Mouse (Mus musculus): ENCODE results near the gene Gm49711. TPM values are rescaled to one million over a fixed set of nuclear protein-coding genes. Genes with fewer than 3 reads are reported as not detected.
"Not testable (repeated sequence)": the region's sequence is repeated elsewhere in the genome, so short reads cannot be mapped to it uniquely, and the experiment has no call there.

The Gm49711 gene
- polyA plus RNA-seq, 1 experiment = 0.55 TPM

DNA sequence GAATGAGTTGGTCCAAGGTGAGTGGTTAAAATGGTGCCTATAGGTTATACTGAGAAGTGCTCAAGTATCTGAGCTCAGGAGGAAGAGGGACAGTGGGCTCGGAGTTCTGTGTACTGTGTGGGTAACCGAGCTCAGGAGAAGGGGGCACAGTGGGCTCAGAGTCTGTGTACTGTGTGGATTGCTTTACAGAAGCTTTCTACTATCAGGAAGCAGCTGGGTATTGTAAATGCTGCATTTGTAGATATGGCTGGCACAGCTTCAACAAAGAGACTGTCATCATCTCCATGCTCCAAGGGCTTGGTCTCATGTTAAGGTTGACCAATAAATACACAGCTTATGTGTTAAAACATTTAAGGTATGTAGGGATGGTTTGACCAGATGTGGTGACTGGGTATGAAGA lies 6.7 kb downstream of the Gm49711 start:
- DNase-seq (ENCODE audit: low read depth) = no peak
- no peak for TF ChIP-seq POLR2A (IDR thresholded peaks at IDR 0.05; ENCODE audit: borderline replicate concordance, extremely low read depth, insufficient read depth, insufficient read length, poor library complexity, severe bottlenecking)
- no peak for TF ChIP-seq CTCF (IDR thresholded peaks at IDR 0.05; ENCODE audit: borderline replicate concordance, extremely low read depth, insufficient read depth, insufficient read length)

DNA sequence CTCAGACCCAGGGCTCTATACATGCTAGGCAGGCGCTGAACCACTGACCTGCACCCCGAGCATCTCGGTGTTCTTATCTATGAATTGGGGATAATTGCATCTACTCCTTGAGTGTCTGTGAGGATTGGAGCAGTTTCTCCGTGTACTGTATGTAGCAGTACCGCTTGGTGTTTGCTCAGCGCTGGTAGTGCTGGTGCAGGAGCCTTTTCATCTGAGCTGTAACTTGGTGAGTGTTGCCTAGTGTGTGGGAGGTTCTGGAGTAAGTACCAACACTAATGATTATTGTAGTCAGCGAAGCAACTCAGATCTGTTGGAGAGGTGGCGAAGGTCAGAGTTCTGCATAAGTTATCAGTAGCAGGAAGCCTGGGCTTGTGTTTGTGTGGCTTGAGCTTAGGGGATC lies 12.2 kb downstream of the Gm49711 start:
- TF ChIP-seq POLR2A (IDR thresholded peaks at IDR 0.05; ENCODE audit: borderline replicate concordance, extremely low read depth, insufficient read depth, insufficient read length, poor library complexity, severe bottlenecking) (no peak), CTCF (IDR thresholded peaks at IDR 0.05; ENCODE audit: borderline replicate concordance, extremely low read depth, insufficient read depth, insufficient read length) (no peak)
- DNase-seq (ENCODE audit: low read depth) = no peak

DNA sequence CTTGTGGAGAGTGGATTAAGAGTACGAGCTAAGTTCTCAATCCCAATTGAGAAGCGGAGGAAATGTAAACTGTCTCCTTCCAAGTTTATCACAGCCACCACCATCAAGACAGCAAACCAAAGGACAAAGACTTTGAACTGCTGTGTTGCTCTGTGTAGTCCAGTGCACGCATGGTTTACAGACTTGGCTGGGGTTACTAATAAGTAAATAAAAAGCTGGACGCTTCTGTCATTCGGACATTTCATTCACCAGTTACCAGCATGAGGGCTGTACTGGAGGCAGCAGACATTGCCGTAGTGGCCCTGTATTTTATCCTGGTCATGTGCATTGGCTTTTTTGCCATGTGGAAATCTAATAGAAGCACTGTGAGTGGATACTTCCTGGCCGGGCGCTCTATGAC lies 18.7 kb downstream of the Gm49711 start:
- DNase-seq (ENCODE audit: low read depth) = no peak
- TF ChIP-seq CTCF (IDR thresholded peaks at IDR 0.05; ENCODE audit: borderline replicate concordance, extremely low read depth, insufficient read depth, insufficient read length) (no peak), POLR2A (IDR thresholded peaks at IDR 0.05; ENCODE audit: borderline replicate concordance, extremely low read depth, insufficient read depth, insufficient read length, poor library complexity, severe bottlenecking) (no peak)

DNA sequence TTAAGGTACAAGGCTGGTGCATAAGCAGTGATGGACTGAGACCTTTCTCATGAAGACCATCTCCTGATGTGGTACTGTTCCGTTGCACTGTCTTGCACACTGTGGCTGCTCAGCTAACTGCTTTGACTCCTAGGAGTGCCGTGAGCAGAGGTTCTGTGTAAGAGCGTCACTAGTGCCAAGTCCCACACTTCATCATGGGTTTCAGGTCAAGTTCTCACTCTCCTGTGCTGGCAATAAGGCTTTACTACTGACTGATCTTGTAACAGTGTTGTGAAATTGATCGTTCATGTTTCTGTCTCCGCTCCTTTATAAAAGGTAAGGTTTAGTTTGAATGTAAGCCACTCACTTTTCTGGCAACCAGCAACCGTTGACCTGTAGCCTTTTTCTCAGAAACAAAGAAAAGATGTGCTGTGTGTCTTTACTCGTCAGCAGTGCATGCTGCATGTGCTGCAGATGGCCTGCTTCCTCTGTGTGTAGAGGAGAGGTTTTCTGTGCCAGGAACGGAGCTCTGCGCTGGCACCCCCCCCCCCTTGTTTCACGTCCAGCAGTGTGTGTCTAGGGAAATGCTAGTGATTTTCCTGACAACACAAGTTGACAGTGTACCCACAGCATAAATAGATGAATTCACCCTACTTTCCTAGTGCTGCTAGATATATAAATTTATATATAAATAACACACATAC lies 25.8 kb downstream of the Gm49711 start:
- TF ChIP-seq CTCF (IDR thresholded peaks at IDR 0.05; ENCODE audit: borderline replicate concordance, extremely low read depth, insufficient read depth, insufficient read length) = no peak
- no peak for TF ChIP-seq POLR2A (IDR thresholded peaks at IDR 0.05; ENCODE audit: borderline replicate concordance, extremely low read depth, insufficient read depth, insufficient read length, poor library complexity, severe bottlenecking)
- DNase-seq (ENCODE audit: low read depth) = peak; percentile 45

DNA sequence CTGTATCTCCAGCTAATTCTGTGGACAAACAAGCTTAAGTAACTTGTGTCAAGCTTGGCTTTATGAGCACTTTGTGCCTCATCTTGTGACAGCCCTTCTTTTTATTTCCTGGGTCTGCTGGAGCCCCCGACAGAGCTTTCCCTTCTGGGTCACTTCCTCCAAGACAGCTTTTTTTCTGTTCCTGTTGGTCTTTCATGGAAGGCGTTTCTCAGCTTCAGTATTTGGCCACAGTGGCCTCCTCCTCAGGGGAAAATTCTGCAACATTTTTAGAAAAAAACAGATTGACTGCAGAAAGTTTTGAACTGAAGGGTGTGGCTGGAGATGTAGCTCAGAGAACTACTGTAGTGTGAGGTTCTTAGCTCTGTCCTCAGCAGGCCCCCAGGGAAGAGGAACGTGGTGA lies 31.1 kb downstream of the Gm49711 start:
- no peak for DNase-seq (ENCODE audit: low read depth)
- TF ChIP-seq CTCF (IDR thresholded peaks at IDR 0.05; ENCODE audit: borderline replicate concordance, extremely low read depth, insufficient read depth, insufficient read length) (no peak), POLR2A (IDR thresholded peaks at IDR 0.05; ENCODE audit: borderline replicate concordance, extremely low read depth, insufficient read depth, insufficient read length, poor library complexity, severe bottlenecking) (no peak)

DNA sequence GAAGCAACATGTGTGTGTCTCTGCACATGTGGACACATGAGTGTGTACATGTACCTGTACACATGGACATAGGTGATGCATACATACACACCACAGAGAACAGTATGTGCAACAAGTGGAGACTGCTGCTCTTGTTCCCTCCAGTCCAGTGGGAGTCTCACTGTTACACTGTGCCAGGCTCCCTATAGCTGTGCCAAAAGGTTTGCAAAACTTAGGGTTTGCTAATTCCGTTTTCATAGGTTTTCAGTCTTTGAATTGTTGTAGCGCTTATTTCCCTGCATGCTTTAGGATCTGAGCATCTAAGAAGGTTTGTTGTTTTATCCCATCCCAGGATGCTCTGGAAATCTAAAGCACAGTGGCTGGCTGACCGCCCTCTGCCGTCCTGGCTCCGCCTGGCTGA lies 33.8 kb downstream of the Gm49711 start:
- TF ChIP-seq CTCF (IDR thresholded peaks at IDR 0.05; ENCODE audit: borderline replicate concordance, extremely low read depth, insufficient read depth, insufficient read length) (no peak), POLR2A (IDR thresholded peaks at IDR 0.05; ENCODE audit: borderline replicate concordance, extremely low read depth, insufficient read depth, insufficient read length, poor library complexity, severe bottlenecking) (no peak)
- no peak for DNase-seq (ENCODE audit: low read depth)

DNA sequence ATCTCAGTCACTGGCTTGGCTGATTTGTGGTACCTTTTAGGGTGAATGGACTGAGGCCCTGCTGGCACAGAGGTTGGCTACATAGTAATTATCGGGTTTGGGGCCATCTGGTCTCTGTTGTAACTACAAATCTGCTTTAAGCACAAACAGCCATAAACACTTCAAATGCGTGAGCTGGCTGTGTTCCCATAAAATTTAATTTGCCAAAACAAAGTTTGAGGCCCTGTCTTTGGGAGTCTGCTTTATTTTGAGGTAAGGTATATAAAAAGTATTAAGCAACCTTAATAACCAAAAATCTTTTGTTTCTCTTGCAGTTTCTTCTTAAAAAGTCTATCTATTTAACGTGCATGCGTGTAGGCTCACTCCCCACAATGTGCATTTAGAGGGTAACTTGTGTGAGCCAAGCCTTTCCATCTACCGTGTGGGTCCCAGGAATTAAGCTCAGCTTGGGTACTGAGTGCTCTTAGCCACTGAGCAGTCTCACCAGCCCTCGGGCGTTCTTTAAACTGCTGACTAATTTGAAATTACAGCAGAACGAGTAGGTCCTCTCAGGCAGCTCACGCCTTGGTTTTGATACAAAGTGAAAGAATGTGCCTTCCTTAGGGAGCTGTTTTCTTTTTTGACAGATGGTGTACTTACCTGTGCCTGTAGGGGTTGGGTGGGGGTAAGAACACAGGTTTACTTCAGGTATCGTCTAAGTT lies 40.4 kb downstream of the Gm49711 start:
- peak; percentile 45 for DNase-seq (ENCODE audit: low read depth)
- no peak for TF ChIP-seq POLR2A (IDR thresholded peaks at IDR 0.05; ENCODE audit: borderline replicate concordance, extremely low read depth, insufficient read depth, insufficient read length, poor library complexity, severe bottlenecking)
- TF ChIP-seq CTCF (IDR thresholded peaks at IDR 0.05; ENCODE audit: borderline replicate concordance, extremely low read depth, insufficient read depth, insufficient read length) = no peak

DNA sequence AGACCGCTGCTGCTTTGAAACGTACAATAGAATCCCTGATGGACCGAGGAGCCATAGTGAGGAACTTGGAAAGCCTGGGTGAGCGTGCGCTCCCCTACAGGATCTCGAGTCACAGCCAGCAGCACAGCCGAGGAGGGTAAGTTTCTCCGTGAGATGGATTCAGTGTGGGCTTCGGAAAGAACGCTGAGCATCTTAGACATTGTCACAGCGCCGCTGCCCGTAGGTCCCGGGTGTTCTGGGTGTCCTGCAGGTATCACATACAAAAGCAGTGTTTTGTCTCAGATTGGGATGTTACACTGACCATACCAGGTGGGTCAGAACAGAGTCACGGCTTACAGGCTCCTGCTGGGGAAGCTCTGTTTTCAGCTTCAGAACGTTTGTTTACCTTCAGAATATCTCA lies 41.5 kb downstream of the Gm49711 start:
- TF ChIP-seq CTCF (IDR thresholded peaks at IDR 0.05; ENCODE audit: borderline replicate concordance, extremely low read depth, insufficient read depth, insufficient read length) (no peak), POLR2A (IDR thresholded peaks at IDR 0.05; ENCODE audit: borderline replicate concordance, extremely low read depth, insufficient read depth, insufficient read length, poor library complexity, severe bottlenecking) (no peak)
- no peak for DNase-seq (ENCODE audit: low read depth)

DNA sequence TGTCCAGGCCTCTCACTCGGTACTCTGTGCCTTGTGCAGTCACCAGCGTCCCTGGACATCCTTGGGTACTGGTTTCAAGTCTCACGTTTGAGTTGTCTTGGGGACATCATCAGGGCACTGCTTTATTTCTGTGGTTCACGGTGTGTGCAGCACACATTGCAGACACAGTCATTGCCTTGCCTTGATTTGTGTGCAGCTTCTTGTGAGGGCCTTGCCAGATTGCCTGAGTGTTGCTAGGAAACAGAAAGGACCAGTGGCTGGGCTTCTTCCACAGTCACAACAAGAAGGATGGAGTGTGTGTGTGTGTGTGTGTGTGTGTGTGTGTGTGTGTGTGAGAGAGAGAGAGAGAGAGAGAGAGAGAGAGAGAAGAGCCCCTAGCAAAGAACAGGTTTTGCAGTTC lies 42.0 kb downstream of the Gm49711 start:
- DNase-seq (ENCODE audit: low read depth) = peak; percentile 74
- no peak for TF ChIP-seq CTCF (IDR thresholded peaks at IDR 0.05; ENCODE audit: borderline replicate concordance, extremely low read depth, insufficient read depth, insufficient read length)
- no peak for TF ChIP-seq POLR2A (IDR thresholded peaks at IDR 0.05; ENCODE audit: borderline replicate concordance, extremely low read depth, insufficient read depth, insufficient read length, poor library complexity, severe bottlenecking)

DNA sequence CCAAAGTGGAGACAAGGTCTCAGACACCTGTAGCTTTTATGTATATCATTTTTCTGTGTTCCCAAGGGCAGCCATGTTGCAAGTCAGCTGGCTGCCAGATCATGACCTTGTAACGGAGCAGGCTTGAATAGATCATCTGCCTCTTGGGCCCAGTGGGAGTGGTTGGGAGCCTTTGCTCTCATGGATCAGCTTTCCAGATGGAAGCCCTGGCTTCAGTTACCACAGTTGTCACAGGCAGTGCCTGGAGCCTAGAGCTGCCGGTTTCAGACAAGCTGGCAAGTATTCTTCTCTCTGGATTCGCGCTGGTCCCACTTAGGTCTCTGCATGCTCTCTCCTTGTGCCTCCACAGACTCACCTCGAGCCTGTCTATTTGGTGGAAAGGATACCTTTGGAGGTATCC lies 44.0 kb downstream of the Gm49711 start:
- TF ChIP-seq CTCF (IDR thresholded peaks at IDR 0.05; ENCODE audit: borderline replicate concordance, extremely low read depth, insufficient read depth, insufficient read length) (no peak), POLR2A (IDR thresholded peaks at IDR 0.05; ENCODE audit: borderline replicate concordance, extremely low read depth, insufficient read depth, insufficient read length, poor library complexity, severe bottlenecking) (no peak)
- DNase-seq (ENCODE audit: low read depth) = no peak

DNA sequence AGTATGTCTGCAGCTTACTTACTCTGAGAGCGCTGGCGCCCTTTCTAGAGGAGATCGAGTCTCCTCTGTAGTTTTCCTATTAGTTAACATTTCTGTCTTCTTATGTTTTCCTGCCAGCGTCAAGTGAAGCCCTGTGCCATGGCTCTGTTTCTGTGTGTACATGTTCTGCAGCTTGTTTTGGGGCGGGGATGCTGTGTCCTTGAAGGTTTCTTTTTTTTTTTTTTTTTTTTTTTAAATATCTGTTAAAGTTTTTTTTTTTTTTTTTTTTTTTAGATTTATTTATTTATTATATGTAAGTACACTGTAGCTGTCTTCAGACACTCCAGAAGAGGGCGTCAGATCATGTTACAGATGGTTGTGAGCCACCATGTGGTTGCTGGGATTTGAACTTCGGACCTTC lies 44.8 kb downstream of the Gm49711 start:
- not testable (repeated sequence) for DNase-seq (ENCODE audit: low read depth)

Data from brain, embryonic 14.5 days (tissue).